28 mouse cellular contexts compared by ENCODE assay signal in the genomic region with DNA sequence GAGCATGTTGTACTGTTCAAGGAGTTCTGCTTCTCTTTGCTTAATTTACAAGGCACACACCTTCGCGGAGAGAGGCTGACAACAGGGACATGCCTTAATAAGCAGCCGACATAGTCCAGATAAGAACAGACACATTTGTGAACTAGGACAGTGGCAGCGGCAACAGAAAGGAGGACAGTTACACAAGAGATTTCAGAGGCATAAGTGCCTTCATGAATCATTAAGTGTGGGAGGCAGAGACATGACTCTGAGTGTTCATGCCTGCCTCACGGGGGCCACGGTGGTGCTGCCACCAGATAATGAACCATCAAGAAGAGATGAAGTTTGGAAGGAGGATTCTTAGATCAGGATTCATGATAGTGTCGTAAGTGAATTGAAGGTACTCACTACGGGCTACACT. TPM values are rescaled to one million over a fixed set of nuclear protein-coding genes. Genes with fewer than 3 reads are reported as not detected.
DNase-seq lines count a peak whose midpoint lies in the region; ATAC-seq lines count a peak whose summit lies in the region.
"Had no signal": no experiment of that assay in that cellular context is flagged by ENCODE, and none has a peak within 500 bp of the region (broad histone marks: within the 10 kb centered on the region; RNA-seq: fewer than 3 reads in every experiment).

No protein-coding gene starts in this region.

- peak; percentile 87 for ATAC-seq in frontal cortex, adult (ENCODE audit: low TSS enrichment)
- ATAC-seq: forebrain, embryonic 16.5 days; intestine, embryonic 16.5 days; lung, postnatal 0 days; midbrain, embryonic 13.5 days; Patski had no signal

- intact Hi-C loops in left cerebral cortex, postnatal 10 days (cut with DNase I), result no loop called here

- DNase-seq in frontal cortex, postnatal 25 days (ENCODE audit: low spot score in 2 of 2), result no peak
- DNase-seq in left cerebral cortex, adult 11 months (ENCODE audit: low spot score), result peak; percentile 38
- no peak for DNase-seq in left cerebral cortex, postnatal 10 days (ENCODE audit: extremely low spot score in 1 of 2, low spot score in 2 of 2)
- DNase-seq in right cerebral cortex, postnatal 36 days (ENCODE audit: low spot score in 2 of 2), result peak; percentile 24 to 29
- DNase-seq in right cerebral cortex, postnatal 14 days, result no peak
- peak; percentile 52 for DNase-seq in telencephalon, adult 2 months (ENCODE audit: low read depth, low spot score)
- no peak for DNase-seq in lung, postnatal 4 days
- DNase-seq: adrenal gland, postnatal 36 days; cerebellum, adult 11 months; cerebellum, adult 9-10 months; gastrocnemius, postnatal 25 days; heart, adult 11 months; heart, postnatal 4 days; kidney, adult 8-10 months; liver, embryonic 13.5 days; lung, adult 18-20 months; spleen, adult 18-20 months; thymus, adult 18-20 months; thymus, postnatal 25 days had no signal

RNA-seq across cellular contexts. Expression of a gene that starts 38.0 kb away (rescaled TPM):
- 100 to 1,000 TPM; 156 to 161 TPM for total RNA-seq in left cerebral cortex, postnatal 10 days (2021)
- total RNA-seq: common myeloid progenitor, adult 5-6 weeks; heart, postnatal 4 days; megakaryocyte-erythroid progenitor cell, adult 5-6 weeks; MEL had no signal

Comparison
In these comparisons a context has a peak if more than half of its experiments do, and no peak if none do; other contexts are left out.
1. DNase-seq: peak in left cerebral cortex, adult 11 months (single experiment), right cerebral cortex, postnatal 36 days (2 of 2) and telencephalon, adult 2 months (single experiment); none in frontal cortex, postnatal 25 days (0 of 2), left cerebral cortex, postnatal 10 days (0 of 2), right cerebral cortex, postnatal 14 days (single experiment) and lung, postnatal 4 days (0 of 2).